Mouse (Mus musculus) spleen, adult 12 weeks (tissue): ENCODE measurements around the gene Syt7.

ENCODE experiments used
- DNase-seq: peaks from one replicate; pipeline ENCODE4 v3.0.0; 2022; ENCODE audit warnings: low spot score

Syt7 gene

GRCm38 (mm10) chr19:10459907-10460306 is 71.0 kb downstream of the Syt7 start:
- DNase-seq = no peak

- DNase-seq = no peak
These were observed 72.7 kb downstream of the Syt7 start for GRCm38 (mm10) chr19:10461584-10461983.

GRCm38 (mm10) chr19:10464427-10464826 is 75.5 kb downstream of the Syt7 start:
- no peak for DNase-seq

- DNase-seq = no peak
These were observed 80.3 kb downstream of the Syt7 start for GRCm38 (mm10) chr19:10469171-10469658.

- no peak for DNase-seq
These were observed 84.1 kb downstream of the Syt7 start for GRCm38 (mm10) chr19:10472958-10473357.

- no peak for DNase-seq
These were observed 84.9 kb downstream of the Syt7 start for GRCm38 (mm10) chr19:10473779-10474178.

GRCm38 (mm10) chr19:10479541-10479940 is 90.7 kb downstream of the Syt7 start:
- DNase-seq = no peak

- no peak for DNase-seq
These were observed 93.8 kb downstream of the Syt7 start, which contains the start of gene Ppp1r32 for GRCm38 (mm10) chr19:10482703-10483102. Gene Ppp1r32 (minus strand): TSS chr19:10482928.

- DNase-seq = peak; percentile 15
These were observed 97.4 kb downstream of the Syt7 start for GRCm38 (mm10) chr19:10486264-10486738.

GRCm38 (mm10) chr19:10495670-10496069 is 106.8 kb downstream of the Syt7 start:
- DNase-seq = no peak

- DNase-seq = no peak
These were observed 108.1 kb downstream of the Syt7 start for GRCm38 (mm10) chr19:10496976-10497375.

- no peak for DNase-seq
These were observed 108.7 kb downstream of the Syt7 start for GRCm38 (mm10) chr19:10497512-10498160.

GRCm38 (mm10) chr19:10500581-10500980 is 111.7 kb downstream of the Syt7 start:
- no peak for DNase-seq

GRCm38 (mm10) chr19:10502571-10502970 is 113.7 kb downstream of the Syt7 start:
- DNase-seq = peak; percentile 26
